Mouse (Mus musculus) C2C12 (cell line): ENCODE results near the gene Tmem131.

ENCODE experiments used
- CEBPB ChIP-seq: IDR thresholded peaks from one replicate; pipeline ENCODE4 v1.6.1; 2011; ENCODE audit warnings: low read depth, mild to moderate bottlenecking, control low read depth, moderate library complexity
- CTCF ChIP-seq: IDR thresholded peaks from one replicate; pipeline ENCODE4 v1.5.1; 2011; ENCODE audit not compliant: control insufficient read depth, insufficient read depth, insufficient read length
- FOSL1 ChIP-seq: IDR thresholded peaks from one replicate; pipeline ENCODE4 v1.8.0; 2011; ENCODE audit warnings: mild to moderate bottlenecking, low read length; ENCODE audit not compliant: poor library complexity, insufficient read depth, severe bottlenecking
- MYOD1 ChIP-seq: IDR thresholded peaks from one replicate; pipeline ENCODE4 v1.6.1; 2011; ENCODE audit warnings: low read depth; ENCODE audit not compliant: control insufficient read depth, insufficient read length
- USF1 ChIP-seq: IDR thresholded peaks from one replicate; pipeline ENCODE4 v1.6.1; 2011; ENCODE audit warnings: low read depth, mild to moderate bottlenecking, control low read depth, moderate library complexity

DNA sequence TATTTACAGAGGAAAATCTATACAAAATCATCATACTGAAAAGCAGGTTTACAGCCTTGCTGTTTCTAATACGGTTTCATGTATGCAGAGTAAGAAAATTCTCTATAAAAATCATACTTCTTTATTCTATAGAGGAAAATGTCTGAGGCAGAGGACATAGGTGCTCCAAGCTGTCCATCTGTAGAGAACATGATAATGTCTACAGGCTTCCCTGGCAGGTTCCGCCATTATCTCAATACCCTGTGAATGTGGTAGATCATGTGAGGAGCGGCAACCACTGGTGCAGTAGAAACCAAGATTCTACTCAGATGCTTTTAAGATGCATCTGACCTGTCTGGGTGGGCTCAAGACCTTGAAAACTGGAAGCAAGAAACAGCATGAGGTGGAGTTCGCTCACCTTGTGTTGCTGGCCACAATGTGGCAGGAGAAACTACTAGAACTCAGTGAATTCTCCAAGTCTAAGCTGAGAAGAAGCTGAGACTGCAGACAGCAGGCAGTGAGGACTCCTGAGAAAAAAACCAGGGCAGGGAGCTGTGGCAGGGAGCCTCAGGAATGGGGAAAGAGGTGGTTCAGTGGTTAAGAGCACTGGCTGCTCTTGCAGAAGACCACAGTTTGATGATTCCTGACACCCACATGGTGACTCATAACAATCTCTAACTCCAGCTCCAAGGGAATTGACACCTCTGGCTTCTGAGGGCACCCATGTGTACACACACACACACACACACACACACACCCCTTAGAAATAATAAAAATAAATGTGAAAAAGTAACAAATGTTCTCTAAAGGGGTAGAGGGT lies 20.6 kb downstream of the Tmem131 start:
- TF ChIP-seq CTCF (no peak), USF1 (no peak), CEBPB (no peak), FOSL1 (no peak), MYOD1 (no peak)
